Mouse (Mus musculus) testis, postnatal 10 days (tissue): ENCODE data around the gene Ccdc34.
A peak's percentile ranks its signal among the peaks of the same experiment; 100 is the strongest.

Source experiments
- DNase-seq: peaks from one replicate; pipeline ENCODE4 v3.0.0; 2021; ENCODE audit warnings: low spot score

The Ccdc34 gene

DNA sequence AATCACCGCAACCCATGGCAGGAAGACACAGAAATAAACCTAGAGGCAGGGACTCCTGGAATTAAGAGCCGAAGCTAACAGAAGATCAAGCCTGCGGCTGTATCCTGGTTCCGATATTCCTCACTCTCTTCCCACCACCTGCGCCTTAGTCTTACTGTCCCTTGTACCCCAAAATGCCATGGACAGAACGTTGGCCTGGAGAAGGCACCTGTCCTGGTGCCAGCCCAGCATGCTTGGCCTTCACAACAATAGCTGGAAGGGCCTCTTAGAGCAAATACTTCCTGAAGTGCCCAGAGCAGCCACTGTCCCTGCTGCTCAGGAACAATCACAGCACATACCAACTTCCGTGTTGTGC is 162.7 kb downstream of the Ccdc34 start:
- DNase-seq, result peak; percentile 42

DNA sequence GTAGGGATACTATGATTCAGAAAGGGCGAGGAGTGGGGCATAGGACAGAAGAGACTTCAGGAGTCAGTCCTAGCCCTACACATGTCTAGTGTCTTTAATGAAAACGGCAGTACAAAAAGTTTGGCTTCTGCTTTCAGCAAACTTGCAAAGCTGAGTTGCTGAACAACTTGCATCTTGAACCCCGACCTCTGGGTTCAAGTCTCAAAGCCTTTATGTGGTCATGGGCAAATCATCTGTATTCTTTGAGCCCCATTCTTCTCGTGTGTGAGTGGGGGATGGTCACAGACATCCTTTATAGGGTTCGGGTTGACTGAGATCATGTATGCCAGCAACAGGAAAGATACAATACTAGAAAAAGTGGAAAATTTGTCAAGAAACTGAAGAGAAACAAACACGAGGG is 164.0 kb downstream of the Ccdc34 start:
- DNase-seq, result no peak

DNA sequence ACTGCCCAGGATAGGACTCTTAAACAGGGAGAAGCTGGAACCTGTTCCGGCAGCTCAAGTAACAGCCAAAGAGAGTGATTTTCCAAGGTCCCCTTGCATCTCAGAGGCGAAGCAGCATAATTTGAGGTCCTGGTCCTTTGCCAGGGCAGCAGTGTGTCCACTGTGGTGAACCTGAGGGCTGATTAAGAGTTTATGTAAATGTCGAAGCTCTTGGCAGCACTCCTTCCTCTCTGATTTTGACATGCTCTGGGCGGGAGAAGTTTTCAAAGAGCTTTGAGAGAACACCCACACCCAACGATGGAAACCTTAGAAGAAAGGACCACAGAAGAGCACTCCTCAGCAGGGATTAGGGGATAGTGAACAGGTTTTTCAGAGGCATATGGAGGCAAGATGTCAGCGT is 164.6 kb downstream of the Ccdc34 start:
- peak; percentile 56 for DNase-seq

DNA sequence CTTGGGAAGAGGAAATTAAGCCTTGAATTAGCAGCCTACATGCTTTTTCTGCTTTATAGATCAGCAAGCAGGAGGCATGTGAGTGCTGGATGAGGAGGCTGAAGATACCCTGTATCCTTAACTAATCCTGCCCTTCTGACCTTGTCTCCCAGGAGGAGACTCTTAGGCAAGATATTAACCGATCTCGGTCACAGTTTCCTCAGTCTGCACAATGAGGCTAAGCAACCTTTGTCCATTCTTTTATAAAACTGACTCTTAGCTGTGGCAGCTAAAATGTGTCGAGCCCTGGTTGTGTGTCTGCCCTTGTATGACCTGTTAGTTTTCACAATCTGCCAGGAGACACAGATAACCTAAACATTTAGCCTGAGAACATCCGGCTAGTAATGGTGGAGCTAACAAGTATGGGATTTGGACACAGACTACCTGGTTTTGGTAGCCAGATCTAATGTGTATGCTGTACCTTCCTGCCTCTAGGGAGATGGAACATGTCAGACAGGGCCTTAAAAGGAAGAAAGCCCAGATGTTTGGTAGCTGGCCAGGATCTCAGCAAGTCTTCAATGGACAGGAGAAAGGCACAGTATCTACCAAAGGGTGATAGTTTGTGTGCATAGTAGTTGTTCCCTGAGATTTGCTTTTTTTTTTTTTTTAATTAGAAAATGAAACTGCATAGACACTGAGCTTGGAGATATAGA is 165.3 kb downstream of the Ccdc34 start:
- DNase-seq, result no peak

DNA sequence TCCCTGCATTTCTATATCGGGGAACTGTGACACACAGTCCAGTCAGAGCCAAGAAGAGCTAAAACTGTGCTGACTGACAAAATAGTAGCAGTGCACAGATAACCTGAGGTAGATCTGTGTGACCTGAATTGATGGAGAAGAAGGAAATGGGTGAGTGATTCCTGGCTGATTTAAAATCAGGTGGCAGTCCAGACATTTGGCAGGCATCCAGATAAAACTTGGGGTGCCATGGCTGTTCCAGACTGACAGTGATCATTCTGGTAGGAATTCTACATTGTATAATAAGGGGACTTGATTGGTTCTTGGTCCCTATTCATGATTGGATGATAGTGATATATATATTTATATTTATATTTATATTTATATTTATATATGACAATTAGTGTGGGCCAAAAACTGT is 166.5 kb downstream of the Ccdc34 start:
- DNase-seq, result no peak

DNA sequence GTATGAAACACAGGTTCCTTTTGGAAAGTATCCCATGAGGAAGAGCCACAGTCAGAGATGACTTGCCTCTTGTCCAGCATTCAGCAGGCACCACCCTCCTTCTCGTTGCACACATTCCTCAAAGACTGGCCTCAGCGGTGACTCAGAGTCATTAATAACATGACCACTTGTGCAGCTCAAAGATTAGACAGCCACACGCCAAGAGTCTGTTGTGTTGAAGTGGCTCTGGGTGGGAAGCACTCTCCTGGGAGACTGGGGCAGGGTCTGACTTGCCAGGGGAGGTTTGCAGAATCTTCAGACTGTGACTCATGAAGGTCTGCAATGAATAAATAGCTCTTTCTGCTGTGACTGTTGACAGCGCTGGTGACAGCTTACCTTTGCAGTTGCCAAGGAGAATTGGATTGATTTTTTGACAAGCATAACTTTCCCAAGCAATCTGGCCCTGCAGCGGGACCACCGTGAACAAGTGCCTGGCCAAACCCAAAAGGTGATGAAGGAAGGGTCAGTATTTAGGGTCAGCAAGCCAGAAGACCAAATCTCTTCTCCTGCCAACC is 168.9 kb downstream of the Ccdc34 start:
- DNase-seq, result no peak

DNA sequence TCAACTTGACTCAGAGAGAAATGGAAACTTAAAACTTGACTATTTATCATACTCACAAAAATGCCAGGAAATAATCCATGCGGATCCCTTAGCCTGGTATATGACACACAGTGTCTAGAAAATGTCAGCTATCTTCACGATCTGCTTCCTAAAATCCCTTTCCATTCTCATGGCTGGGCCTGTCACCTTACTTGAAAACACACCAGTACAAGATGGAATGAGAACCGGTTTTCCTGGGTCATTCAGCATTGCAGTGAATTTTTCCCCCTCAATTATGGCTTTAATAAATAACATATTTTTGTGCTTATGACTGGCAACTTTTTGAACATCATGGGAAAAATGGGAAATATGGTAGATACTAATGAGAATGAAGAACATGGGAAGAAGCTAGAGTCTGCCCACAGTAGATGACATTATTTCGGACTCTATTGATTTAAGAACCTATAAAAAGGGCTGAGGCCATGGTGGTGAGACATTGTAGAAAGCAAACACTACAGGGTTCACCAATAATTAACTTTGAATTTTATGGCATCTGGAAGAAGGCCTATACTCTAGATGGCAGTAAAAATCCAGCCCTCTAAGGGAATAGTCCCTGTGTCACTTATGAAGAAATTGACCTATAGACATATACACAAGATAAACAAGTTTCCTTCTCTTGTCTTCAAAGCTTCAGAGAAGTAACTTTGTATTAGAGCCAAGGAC is 171.2 kb downstream of the Ccdc34 start:
- no peak for DNase-seq

DNA sequence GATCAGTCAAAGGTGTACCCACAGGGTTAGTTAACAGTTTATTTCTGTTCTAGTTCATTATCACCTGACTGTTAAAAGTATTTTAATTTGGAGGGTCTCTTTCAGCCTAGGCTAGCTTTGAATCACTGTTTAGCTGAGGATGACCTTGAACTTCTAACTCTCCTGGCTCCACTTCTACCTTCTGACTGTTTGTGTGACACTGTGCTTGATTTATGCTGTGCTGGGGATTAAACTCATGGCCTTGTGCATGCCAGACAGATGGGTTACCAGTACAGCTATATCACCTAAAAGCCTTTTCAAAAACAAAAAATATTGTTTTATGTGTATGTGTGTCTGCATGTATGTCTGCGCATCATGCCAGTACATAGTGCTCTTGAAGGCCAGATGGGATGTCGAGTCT is 172.8 kb downstream of the Ccdc34 start:
- no peak for DNase-seq

DNA sequence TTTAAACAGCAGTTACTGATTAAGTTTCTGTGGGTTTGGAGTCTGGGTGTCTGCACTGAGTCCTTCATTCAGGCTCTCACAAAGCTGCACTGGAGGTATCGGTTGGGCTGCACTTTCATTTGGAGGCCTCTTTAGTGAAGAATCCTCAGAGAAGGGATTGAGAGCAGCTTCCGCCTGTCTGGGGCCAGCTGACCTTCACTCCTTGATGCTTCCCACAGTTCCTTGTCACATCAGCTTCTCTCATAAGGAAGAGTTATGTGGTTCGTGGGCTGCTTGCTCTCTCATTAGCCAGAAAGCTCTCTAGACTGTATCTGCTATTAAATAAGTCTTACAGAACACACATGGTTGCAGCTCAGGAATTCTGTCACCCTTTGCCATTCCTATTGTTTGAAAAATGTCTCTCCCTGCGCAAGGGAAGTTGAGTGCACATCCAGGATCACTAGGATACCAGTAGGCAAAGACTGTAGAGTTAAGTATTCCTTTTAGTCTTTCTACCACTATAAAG is 173.6 kb downstream of the Ccdc34 start:
- no peak for DNase-seq

DNA sequence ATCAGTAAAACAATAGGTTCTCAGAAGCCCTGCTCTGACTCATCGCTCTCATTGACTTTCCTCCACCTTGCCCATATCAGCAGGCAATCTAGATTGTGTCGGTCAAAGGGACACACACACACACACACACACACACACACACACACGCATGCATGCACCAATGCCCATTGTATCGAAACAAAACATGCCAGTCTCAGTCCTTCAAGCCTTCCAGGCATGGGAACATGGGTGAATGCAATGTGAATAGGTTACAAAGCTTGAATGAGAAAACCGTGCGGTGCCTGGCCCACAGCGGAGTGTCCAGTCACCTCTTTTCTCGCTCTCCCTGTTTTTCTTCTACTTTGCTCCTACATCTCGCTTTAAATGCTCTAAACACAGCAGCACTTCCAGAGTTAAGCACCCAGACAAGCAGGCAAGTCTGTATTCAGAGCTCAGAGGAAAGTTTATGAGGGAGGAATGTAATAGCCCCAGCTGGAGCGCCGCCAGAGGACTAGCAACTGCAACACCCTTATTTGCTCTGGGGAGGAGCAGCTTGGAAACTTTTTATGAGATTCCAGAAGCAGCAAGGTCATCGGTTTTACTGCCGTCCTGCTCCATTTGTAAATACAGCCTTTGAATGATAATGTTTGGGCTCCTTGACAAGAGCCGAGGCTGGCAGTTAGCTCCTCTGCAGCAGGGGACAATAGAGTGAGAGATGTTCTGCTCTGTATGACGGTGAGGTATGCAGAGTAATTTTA is 174.5 kb downstream of the Ccdc34 start:
- DNase-seq, result peak; percentile 96

DNA sequence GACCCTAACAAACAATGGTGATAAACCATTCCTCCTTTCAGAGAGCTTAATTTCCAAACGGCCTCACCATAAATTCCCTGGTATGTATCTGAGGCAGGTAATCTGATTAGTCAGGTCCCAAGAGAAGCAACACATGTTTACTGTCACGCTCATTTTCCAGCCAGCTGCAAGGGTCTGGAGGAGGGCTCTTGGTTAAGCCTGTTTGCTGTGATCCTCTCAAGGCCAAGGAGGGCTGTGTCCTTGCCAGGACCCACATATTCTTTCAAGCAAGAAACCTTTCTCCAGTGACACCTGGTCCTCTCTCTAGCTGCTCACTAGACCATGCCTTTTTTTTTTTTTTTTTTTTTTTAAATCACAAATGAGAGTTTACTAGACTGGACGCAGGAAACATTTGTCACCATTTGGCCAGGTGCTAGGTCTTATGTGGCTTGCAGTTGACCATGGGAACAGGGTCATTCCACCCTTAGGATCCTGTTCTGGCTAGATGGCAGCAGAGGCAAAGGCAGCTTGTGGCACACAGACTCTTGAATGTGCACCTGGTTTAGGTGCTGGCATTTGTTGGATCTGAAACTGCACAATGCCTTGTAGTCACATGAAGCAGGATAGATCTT is 175.2 kb downstream of the Ccdc34 start:
- no peak for DNase-seq

DNA sequence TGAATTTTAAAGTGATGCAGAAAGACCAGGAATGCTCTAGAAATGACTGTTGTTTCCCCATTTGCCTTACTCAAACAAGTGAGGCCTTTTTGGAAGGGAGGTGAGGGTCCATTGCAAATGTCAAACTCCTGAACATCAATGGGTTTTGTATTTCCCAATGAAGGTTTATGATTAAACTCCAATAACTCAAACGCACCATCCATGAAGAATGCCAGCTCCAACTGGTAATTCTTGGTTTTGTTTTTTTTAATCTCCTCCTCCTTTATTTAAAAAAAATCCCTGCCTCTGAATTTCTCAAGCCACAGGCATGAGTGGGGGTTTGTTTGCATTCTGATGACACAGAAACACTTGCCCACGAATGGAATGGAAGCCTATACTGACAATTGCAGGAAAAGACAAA is 178.9 kb downstream of the Ccdc34 start:
- DNase-seq, result no peak

DNA sequence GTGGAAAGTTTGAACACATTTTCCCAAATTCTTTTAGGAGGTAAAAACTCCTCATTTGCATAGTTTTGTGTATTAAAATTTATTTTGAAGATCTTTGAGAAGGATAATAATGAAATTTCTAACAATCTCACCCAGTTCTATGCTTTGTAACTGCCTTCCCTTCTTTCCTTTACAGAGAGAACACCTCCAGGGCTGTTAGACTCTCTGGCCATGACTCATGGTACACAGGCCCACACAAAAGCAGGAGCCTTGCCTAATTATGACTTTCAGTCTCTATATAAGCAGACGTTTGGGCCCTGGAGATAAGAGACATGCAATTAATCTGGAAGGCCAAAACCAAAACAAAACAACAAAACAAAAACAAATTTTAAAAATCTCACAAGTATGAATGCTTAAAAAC is 182.0 kb downstream of the Ccdc34 start:
- DNase-seq, result no peak

DNA sequence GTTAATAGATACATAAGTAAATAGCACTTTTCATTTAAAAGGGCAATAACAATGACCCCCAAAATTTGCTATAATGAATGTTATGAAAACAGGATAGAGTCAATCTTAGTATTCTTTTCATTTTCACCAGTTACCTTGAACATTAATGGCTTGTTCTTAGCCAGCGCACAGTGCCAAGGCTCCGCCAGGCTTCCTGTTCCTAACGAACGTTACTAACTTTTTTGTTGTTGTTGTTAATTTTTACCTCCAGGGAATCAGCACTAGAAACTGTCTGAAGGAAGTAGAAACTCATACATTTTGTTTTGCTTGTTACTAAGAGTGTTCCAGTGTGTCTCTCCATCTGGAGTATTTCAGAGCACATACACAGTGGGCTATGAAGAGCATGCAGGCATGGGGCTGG is 184.2 kb downstream of the Ccdc34 start:
- no peak for DNase-seq

DNA sequence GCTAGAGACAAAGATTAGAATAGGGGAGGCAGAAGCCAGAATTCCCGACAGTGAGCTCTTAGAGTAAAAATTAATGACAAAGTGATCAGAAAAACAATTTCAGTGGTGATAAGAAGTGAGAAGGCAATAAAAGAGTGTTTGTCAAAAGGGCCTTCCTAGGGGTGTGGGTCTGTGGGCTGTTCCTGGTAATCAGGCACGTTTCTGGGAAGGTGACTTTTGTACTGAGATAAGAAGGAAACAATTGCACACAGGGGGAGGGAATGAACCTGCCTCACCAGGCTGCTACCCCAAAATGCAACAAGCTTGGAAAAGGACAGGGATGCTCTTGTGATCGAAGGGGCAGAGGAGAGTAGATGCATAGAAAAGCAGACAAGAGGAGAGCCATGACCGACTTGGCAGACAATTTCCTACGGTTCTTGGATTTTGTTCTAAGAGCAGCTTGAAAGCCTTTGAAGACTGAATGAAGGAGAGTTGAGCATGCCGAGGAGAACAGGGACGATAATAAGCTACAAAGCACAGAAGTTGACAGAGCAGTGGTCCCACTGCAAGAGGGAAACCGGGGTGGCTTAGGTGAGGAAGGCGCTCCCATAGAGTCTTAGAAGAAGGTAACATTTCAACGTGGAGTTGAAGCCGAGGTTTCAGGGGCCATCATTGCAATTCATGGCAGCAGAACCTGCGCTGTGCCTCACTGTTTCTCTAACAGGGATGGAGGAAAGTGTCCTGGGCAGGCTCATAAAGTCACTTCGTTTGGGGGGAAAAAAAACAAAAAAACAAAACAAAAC is 185.3 kb downstream of the Ccdc34 start:
- no peak for DNase-seq

DNA sequence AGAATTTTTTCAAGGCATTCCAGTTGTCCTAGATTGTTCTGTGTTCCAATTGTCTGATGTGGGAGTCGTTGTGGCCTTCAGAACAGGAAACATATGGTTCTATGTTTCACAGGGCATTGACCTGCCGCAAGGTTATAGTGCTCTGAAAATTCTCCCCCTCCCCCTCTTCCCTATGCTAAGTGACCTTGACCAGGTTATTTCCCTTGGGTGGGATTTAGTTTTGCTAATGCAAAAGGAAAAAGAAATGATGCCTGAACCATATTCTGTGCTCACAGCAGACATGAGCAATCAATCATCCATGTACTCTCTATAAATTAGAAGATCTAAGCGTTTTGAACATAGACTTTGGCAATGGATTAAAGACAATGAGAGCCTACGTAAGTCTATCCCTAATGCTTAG is 186.6 kb downstream of the Ccdc34 start:
- DNase-seq, result no peak

DNA sequence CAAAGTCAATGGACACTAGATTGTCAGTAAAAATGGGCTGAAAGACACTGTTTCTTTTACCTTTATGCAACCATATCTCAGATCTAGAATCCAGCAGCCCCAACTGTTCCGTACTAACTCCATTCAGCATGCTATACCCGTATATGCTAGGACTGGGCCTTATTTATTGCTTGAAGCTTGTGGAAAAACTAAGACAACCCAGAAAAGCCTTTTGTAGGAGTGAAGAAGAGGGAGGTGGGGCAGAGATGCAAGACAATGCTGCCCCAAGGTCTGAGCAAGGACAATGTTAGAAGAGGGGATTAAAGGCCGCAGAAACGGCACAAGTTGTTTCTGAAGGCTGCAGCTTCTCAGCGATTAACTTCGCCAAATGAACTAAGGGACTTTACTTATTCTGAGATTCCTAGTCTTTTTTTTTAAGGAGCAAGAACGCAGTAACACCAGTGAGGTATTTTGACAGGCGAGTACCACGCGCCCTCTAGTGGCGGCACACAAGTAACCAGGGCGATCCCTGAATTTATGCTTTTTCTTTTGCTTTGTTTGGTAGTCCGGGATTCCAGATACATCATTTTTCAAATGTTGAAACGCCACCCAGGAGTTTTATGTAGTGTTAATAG is 187.2 kb downstream of the Ccdc34 start:
- peak; percentile 89 for DNase-seq

DNA sequence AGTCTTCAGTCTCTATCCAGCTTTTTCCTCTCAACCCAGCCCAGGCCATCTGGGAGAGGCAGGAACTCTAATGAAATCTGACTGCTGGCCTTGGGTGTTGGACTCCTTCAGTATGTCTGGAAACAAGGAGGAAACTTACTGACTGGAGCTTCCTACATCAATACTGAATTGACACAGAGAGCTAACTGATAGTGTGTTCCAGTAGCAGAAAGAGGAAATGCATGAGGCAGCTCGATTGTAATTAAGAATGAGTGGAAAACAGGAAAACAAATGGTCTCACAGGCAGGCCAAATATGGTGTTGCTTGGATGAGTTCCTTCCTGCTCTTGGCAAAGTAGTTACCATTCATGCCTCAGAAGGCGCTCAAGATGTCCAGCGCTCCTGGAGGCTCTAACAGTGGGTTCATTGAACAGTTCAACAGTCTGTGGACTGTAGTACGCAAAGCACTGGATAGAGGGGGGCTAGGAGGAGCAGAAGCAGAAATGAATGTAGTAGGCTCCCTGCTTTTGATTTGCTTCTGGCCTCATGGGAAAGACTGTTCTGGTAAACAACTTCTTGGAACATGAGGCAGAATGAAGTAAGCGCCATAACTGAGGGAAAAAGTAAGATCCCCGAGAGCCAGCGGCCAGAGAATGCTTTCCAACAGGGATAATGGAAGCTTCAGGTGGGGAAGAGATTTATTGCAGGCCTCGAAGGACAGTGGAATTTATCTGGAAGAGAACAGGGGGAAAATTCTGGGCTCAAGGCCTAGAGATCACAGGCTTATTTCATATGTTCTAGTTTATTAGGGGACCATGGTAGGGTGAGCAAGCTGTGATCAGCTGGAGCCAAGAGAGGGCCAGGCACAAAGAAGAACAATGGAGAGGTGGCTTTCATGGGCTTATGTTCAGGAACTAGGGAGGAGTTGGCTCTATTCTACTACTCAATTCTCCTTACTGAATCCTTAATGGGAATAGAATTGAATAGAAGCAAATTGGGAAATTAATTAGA is 193.2 kb downstream of the Ccdc34 start:
- DNase-seq, result no peak

DNA sequence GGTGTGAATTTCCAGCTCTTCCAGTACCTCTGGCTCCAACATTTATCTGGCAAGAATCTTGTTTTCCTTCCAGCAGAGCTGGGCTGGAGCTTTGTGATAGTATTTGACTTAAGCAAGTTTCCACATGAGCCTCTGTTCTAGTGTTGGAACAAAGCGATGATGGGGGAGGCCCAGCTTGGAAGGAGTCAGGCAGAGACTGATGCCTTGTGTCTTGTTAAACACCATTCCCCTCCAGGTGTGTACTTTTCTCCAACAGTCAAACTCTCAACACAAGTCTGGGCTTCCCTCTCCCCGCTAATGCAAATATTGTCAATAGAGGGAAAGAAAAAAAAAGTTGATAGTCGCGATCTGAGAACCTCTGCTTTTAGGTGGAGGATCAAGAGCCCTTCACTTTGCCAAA is 196.7 kb downstream of the Ccdc34 start:
- no peak for DNase-seq
